Mouse (Mus musculus) kidney, adult 2 months (tissue): ENCODE measurements at regions not wholly inside any gene's neighbourhood (a gene's known extent, or its start where the extent isn't known, plus 50 kb on each side); places are given as distances from the start of the nearest gene placed in this dataset.

ENCODE experiments used
- CTCF ChIP-seq: fragments of 200-500 bp; conservative IDR thresholded peaks from 2 replicates; pipeline ENCODE4 v1.5.1; 2011; ENCODE audit warnings: low read depth, mild to moderate bottlenecking, control low read depth, low read length, moderate library complexity, mixed read lengths; ENCODE audit not compliant: insufficient read depth, insufficient read length
- POLR2A ChIP-seq: fragments of 200-500 bp; IDR thresholded peaks from one replicate; pipeline ENCODE4 v1.6.1; 2011; ENCODE audit warnings: low read depth, low read length, control low read depth

- TF ChIP-seq POLR2A (no peak), CTCF (no peak)
These were observed 1348.6 kb upstream of the A1bg start for GRCm38 (mm10) chr15:62271428-62271827.
